Mouse (Mus musculus): ENCODE measurements at regions not wholly inside any gene's neighbourhood (a gene's known extent, or its start where the extent isn't known, plus 50 kb on each side); places are given as distances from the start of the nearest gene placed in this dataset.

DNA sequence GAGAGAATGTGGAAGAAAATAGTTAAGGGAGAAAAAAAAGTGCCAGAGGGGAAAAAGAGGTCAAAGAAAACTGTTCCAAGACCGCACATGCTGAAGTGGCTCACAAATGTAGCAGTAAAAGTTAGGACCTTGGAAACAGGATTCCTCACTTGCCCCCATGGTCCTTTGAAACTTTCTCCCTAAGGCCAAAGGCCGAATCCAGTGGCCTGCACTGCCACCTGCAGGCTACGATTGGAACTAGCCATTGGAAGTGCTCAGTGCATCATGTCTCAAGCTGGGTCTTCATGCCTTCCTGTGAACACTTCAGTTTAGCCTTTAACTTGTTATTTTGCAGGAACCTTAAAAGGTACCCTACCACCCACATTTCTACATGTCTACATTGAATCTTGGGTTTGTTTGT is 56.3 kb upstream of the Mctp2 start:
- peak in 1 of 2 experiments; percentile 35 for DNase-seq (ENCODE audit: low read depth in 1 of 2, low spot score in 2 of 2)

DNA sequence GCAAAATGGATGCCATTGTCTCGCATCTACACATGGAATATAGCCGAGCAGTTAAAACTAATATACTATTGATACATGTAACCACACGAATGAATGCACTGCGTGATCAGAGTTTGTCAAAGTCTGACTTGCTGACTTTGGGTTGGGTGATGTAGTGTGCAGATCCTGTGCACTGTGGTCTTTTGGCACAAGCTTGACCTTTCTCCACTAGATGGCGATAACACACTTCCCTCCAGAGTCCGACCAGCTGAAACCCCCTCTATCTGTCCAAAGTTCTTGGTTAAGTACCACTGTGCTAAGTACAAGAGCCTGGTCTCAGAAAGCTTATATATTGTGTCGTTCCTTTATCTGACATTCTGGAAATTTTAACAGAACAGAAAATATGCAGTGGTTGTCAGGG is 84.9 kb upstream of the Mctp2 start:
- DNase-seq (ENCODE audit: low read depth in 1 of 2, low spot score in 2 of 2) = no peak

GRCm38 (mm10) chr7:72400056-72400455 is 93.6 kb upstream of the Mctp2 start:
- DNase-seq (ENCODE audit: low read depth in 1 of 2, low spot score in 2 of 2) = no peak

DNA sequence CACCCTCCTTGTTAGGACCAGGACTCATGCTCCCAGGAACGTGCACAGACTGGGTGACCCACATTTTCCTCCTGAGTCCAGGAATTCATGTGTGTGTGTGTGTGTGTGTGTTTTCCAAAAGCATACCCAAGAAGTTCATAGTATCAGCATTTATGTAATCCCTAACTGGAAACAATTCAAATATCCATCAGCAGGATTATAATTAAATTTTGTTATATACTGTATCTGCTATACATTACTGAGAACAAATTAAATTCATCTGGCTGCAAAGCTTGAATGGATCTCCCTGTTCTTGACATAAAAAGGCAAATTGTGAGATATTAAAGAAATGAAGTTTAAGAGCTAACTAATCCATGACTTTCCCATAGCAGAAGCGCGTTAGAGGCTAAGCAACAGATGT is 99.7 kb upstream of the Mctp2 start:
- DNase-seq (ENCODE audit: low read depth in 1 of 2, low spot score in 2 of 2) = no peak

- DNase-seq (ENCODE audit: low read depth in 1 of 2, low spot score in 2 of 2) = no peak
These were observed 102.1 kb upstream of the Mctp2 start for GRCm38 (mm10) chr7:72408409-72408986.

GRCm38 (mm10) chr7:72438552-72438951 is 132.1 kb upstream of the Mctp2 start:
- DNase-seq (ENCODE audit: low read depth in 1 of 2, low spot score in 2 of 2) = no peak

GRCm38 (mm10) chr7:72442001-72442400 is 135.6 kb upstream of the Mctp2 start:
- no peak for DNase-seq (ENCODE audit: low read depth in 1 of 2, low spot score in 2 of 2)

GRCm38 (mm10) chr7:72444016-72444415 is 137.6 kb upstream of the Mctp2 start:
- DNase-seq (ENCODE audit: low read depth in 1 of 2, low spot score in 2 of 2) = no peak

GRCm38 (mm10) chr7:72444792-72445191 is 138.4 kb upstream of the Mctp2 start:
- DNase-seq (ENCODE audit: low read depth in 1 of 2, low spot score in 2 of 2) = no peak

DNA sequence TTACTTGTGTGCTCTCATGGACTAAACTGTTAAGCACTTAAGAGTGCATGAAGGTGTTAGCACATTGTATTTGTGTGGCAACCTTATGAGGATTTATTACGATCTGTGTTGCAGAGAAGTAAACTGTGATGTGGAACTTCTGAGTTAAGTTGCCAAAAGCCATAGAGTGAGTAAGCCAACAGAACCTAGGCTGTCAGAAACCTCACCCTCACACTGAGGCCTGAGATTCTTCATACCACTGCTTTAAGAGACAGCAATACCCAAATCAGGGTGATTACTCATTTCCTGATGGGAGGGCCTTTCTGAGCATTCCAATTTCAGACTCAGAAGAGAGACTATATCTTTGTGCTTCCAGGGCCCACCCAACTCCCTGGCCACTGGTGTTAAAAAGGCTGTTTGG is 140.5 kb upstream of the Mctp2 start:
- DNase-seq (ENCODE audit: low read depth in 1 of 2, low spot score in 2 of 2) = no peak

DNA sequence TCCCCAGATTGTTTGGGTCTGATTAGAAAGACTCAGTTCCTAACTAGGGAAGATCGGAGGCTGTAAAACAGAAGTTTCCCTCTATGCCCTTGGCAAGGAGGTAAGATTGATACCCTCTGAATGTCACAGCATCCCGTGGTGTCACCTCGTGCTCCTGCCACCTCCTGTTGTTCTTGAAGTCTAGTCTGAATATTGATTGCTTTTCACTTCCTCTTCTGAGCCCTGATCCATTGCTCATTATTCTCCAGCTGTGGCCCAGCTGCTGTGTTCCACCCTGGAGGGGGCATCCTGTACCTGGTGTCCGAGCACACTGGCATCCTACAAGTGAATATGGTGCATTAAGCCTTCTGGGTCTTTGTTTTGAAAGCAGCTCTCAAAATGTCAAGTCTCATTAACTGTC is 156.6 kb upstream of the Mctp2 start:
- no peak for DNase-seq (ENCODE audit: low read depth in 1 of 2, low spot score in 2 of 2)

DNA sequence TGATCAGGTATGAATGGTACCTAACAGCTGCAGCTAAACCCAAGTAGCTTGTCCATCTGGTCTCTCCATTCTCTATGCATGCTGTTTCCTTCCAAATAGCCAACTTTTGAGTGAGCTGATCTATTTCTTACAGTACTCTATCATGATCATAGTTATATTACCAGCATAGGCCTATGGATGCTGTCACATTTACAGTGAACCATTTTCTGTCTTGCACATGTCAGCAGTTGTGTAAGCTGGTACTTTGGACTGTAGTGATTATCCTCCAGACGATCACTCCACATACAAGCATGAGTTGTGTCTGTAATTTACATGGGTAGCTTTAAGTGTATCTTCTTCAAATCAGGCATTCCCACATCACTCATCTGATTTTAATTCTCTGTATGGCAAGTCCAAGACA is 158.2 kb upstream of the Mctp2 start:
- DNase-seq (ENCODE audit: low read depth in 1 of 2, low spot score in 2 of 2) = no peak

GRCm38 (mm10) chr7:72469691-72470090 is 163.3 kb upstream of the Mctp2 start:
- no peak for DNase-seq (ENCODE audit: low read depth in 1 of 2, low spot score in 2 of 2)

- no peak for DNase-seq (ENCODE audit: low read depth in 1 of 2, low spot score in 2 of 2)
These were observed 168.3 kb upstream of the Mctp2 start for GRCm38 (mm10) chr7:72474751-72475150.

DNA sequence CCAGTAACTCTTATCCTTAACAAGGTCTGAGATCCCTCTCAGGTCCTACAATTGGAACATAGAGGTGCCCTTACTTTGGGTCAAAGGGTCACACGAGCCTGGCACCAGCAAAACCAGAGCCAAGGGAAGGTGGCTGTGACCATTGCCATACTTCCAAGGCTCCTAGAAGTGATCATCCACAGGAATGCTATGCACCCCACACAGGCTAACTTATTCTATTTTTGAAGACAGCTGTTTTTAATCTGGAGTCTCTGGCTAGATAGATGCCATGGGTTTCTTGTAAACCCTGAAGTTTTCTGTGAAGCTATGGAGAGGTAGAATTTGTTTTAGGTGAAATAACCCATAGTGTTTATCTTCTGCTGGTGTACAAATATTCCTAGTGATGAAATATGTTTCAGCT is 172.5 kb upstream of the Mctp2 start:
- no peak for DNase-seq (ENCODE audit: low read depth in 1 of 2, low spot score in 2 of 2)

DNA sequence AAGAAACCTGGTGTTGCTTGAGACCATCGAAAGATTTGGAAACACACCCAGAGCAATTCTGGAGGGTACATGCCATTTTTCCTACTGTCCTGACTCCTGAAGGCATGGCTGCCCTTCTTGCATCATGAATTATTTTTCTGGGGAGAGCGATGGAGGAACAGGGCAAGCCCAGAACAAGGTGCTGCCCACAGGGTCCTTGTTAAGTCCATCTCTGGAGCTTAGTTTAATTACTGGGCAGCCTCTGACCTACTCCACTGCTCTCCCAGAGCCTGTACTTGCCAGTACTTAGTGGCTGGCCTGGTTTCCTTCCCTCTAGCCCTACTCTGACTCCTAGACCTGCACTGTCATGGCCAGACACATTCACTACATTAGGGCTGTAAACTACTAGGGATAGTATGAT is 174.9 kb upstream of the Mctp2 start:
- DNase-seq (ENCODE audit: low read depth in 1 of 2, low spot score in 2 of 2) = no peak

- no peak for DNase-seq (ENCODE audit: low read depth in 1 of 2, low spot score in 2 of 2)
These were observed 183.8 kb upstream of the Mctp2 start for GRCm38 (mm10) chr7:72490161-72490560.

DNA sequence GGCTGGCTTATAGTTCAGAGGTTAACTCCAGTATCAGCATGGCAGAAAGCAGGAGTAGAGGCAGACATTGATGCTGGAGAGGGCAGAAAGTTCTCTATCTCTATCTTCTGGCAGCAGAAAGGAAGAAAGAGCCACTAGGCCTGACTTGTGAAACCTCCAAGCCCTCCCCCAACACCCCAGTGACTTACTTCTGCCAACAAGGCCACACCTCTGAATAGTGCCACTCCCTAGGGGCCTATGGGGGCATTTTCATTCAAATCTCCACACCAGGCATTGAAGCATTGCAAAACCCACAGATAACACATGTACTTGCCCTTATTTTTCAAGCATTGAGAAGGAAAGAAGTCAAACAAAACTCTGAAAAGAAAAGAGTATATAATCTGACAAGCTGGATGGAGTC is 186.9 kb upstream of the Mctp2 start:
- no peak for DNase-seq (ENCODE audit: low read depth in 1 of 2, low spot score in 2 of 2)

GRCm38 (mm10) chr7:72496933-72497631 is 190.7 kb upstream of the Mctp2 start:
- no peak for DNase-seq (ENCODE audit: low read depth in 1 of 2, low spot score in 2 of 2)

DNA sequence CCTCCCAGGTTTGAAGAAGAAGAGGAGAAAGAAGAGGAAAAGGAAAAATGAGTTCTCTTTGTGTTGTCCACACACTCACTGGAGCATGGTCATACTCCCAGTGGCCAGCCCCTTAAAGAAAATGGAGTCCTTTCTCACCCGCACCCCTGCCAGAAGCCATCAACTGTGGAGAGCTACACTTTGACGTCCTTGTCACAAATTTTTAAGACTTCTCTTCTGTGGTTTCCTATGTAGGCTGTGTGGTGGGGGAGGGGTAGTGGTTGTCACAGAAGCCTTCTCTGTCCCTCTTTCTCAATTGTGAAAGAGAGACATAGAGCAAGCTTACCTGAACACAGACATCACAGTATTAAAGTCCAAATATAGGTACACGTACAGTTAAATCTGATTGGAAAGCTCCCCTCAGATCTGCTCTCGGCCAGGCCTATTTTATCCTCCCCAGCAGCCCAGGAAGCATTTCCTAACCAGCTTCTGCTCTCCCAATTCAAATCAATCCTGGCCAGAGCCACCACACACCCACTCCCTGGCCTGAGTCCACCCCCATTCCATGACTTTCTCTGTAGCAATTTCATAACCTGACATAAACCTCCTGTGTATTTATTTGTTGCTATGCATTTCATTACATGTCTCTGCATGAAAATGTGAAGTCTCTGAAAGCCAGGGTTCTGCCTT is 192.3 kb upstream of the Mctp2 start:
- DNase-seq (ENCODE audit: low read depth in 1 of 2, low spot score in 2 of 2) = no peak

GRCm38 (mm10) chr7:72499788-72500187 is 193.4 kb upstream of the Mctp2 start:
- no peak for DNase-seq (ENCODE audit: low read depth in 1 of 2, low spot score in 2 of 2)

DNA sequence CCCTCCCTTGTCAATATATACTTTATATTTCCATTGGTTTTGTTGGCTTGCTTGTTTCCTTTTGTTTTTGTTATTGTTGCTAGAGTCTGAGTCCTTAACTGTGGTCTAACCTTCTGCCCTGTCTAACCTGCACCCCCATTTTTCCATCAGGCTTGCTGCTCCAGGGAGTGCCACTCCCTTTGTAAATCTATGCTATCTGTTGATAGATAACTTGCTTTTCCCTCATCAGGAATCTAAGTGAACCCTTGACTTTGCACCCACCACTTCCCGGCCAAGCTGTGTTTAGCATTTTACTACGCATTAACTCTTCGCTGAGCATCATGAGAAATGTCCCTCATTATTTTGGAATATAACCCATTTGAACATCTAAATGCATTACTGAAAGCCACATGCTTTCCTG is 193.8 kb upstream of the Mctp2 start:
- no peak for DNase-seq (ENCODE audit: low read depth in 1 of 2, low spot score in 2 of 2)

DNA sequence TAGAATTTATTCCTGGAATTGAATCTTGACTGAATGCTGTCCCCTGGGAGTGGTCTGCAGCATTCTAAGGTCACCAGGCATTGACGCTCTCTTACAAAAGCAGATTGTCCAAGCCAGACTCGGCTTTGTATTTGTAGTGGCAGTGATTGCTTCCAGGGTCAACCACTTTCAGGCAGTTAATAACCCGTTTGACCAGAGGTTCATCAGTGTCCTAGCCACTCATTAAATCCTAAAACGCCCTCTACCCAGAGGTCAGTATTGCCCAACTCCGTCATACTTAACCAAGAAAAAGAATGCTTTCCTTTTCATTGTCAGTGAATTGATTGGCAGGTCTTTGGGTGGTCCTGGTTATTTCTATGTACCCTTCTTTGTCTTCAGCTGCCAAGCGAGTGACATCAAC is 194.6 kb upstream of the Mctp2 start:
- DNase-seq (ENCODE audit: low read depth in 1 of 2, low spot score in 2 of 2) = no peak
